Mouse (Mus musculus): ENCODE results near the gene Irs1. TPM values are rescaled to one million over a fixed set of nuclear protein-coding genes. Genes with fewer than 3 reads are reported as not detected.
A peak's percentile ranks its signal among the peaks of the same experiment; 100 is the strongest.

Irs1 gene
- polyA plus RNA-seq, 1 experiment from 2014 or later, result 11.9 TPM

GRCm38 (mm10) chr1:82262331-82262730 lies 28.9 kb downstream of the Irs1 start:
- Histone ChIP-seq H3K9me3 (ENCODE audit: control insufficient read depth, low read length) (no peaks in the 10 kb centered on the region), H3K27me3 (ENCODE audit: control insufficient read depth, insufficient read depth, low read depth, low read length) (no peaks in the 10 kb centered on the region), H3K36me3 (ENCODE audit: control insufficient read depth, insufficient read depth, low read length) (peaks cover 2% of the 10 kb centered on the region; the same call in 1 of the 2 replicates), H3K4me3 (ENCODE audit: low read length) (no peak overlapping the region), H3K4me2 (ENCODE audit: low read depth, low read length) (no peak overlapping the region), H3K9ac (ENCODE audit: low read length) (no peak overlapping the region), H3K27ac (ENCODE audit: low read length) (no peak overlapping the region), H3K4me1 (replicated peaks; ENCODE audit: control insufficient read depth, insufficient read depth, low read length) (peaks cover 11% of the 10 kb centered on the region; the same call in 1 of the 2 replicates)
- 83% methylated on average over 1 of the region's 1 CpGs for WGBS
- no peak for ATAC-seq (ENCODE audit: low read depth)

- 82% methylated on average over 5 of the region's 5 CpGs for whole genome bisulfite sequencing
- Histone ChIP-seq H3K9ac (ENCODE audit: low read length) (no peak overlapping the region), H3K4me1 (replicated peaks; ENCODE audit: control insufficient read depth, insufficient read depth, low read length) (peaks cover 11% of the 10 kb centered on the region; the same call in 1 of the 2 replicates), H3K9me3 (ENCODE audit: control insufficient read depth, low read length) (no peaks in the 10 kb centered on the region), H3K27me3 (ENCODE audit: control insufficient read depth, insufficient read depth, low read depth, low read length) (no peaks in the 10 kb centered on the region), H3K4me2 (ENCODE audit: low read depth, low read length) (no peak overlapping the region), H3K4me3 (ENCODE audit: low read length) (no peak overlapping the region), H3K36me3 (ENCODE audit: control insufficient read depth, insufficient read depth, low read length) (peaks cover 2% of the 10 kb centered on the region; the same call in 1 of the 2 replicates), H3K27ac (ENCODE audit: low read length) (no peak overlapping the region)
- ATAC-seq (ENCODE audit: low read depth), result no peak
Measured at GRCm38 (mm10) chr1:82261638-82262037, 29.6 kb downstream of the Irs1 start.

GRCm38 (mm10) chr1:82261053-82261618 lies 30.1 kb downstream of the Irs1 start:
- H3K9ac ChIP-seq (ENCODE audit: low read length), result no peak overlapping the region
- no peaks in the 10 kb centered on the region for H3K9me3 ChIP-seq (ENCODE audit: control insufficient read depth, low read length)
- no peak for ATAC-seq (ENCODE audit: low read depth)
- H3K36me3 ChIP-seq (ENCODE audit: control insufficient read depth, insufficient read depth, low read length), result peaks cover 1% of the 10 kb centered on the region; the same call in 1 of the 2 replicates
- WGBS, result 60% methylated on average over 9 of the region's 9 CpGs
- no peak overlapping the region for H3K4me3 ChIP-seq (ENCODE audit: low read length)
- no peak overlapping the region for H3K4me2 ChIP-seq (ENCODE audit: low read depth, low read length)
- no peak overlapping the region for H3K27ac ChIP-seq (ENCODE audit: low read length)
- peaks cover 11% of the 10 kb centered on the region; the same call in 1 of the 2 replicates for H3K4me1 ChIP-seq (replicated peaks; ENCODE audit: control insufficient read depth, insufficient read depth, low read length)
- H3K27me3 ChIP-seq (ENCODE audit: control insufficient read depth, insufficient read depth, low read depth, low read length), result no peaks in the 10 kb centered on the region

GRCm38 (mm10) chr1:82260055-82260454 lies 31.2 kb downstream of the Irs1 start:
- Histone ChIP-seq H3K9ac (ENCODE audit: low read length) (no peak overlapping the region), H3K36me3 (ENCODE audit: control insufficient read depth, insufficient read depth, low read length) (no peaks in the 10 kb centered on the region), H3K4me3 (ENCODE audit: low read length) (no peak overlapping the region), H3K27ac (ENCODE audit: low read length) (no peak overlapping the region), H3K9me3 (ENCODE audit: control insufficient read depth, low read length) (no peaks in the 10 kb centered on the region), H3K4me2 (ENCODE audit: low read depth, low read length) (no peak overlapping the region), H3K4me1 (replicated peaks; ENCODE audit: control insufficient read depth, insufficient read depth, low read length) (peaks cover 11% of the 10 kb centered on the region; the same call in 1 of the 2 replicates), H3K27me3 (ENCODE audit: control insufficient read depth, insufficient read depth, low read depth, low read length) (no peaks in the 10 kb centered on the region)
- 56% methylated on average over 3 of the region's 3 CpGs for WGBS
- no peak for ATAC-seq (ENCODE audit: low read depth)

GRCm38 (mm10) chr1:82258331-82258730 lies 32.9 kb downstream of the Irs1 start:
- Histone ChIP-seq H3K36me3 (ENCODE audit: control insufficient read depth, insufficient read depth, low read length) (0 out of 2 replicates have a peak, but pooled peaks cover 2% of the 10 kb centered on the region), H3K9me3 (ENCODE audit: control insufficient read depth, low read length) (no peaks in the 10 kb centered on the region), H3K9ac (ENCODE audit: low read length) (no peak overlapping the region), H3K4me1 (replicated peaks; ENCODE audit: control insufficient read depth, insufficient read depth, low read length) (peaks cover 17% of the 10 kb centered on the region; the same call in 1 of the 2 replicates), H3K27me3 (ENCODE audit: control insufficient read depth, insufficient read depth, low read depth, low read length) (no peaks in the 10 kb centered on the region), H3K4me3 (ENCODE audit: low read length) (no peak overlapping the region), H3K27ac (ENCODE audit: low read length) (no peak overlapping the region), H3K4me2 (ENCODE audit: low read depth, low read length) (no peak overlapping the region)
- WGBS, result 46% methylated on average over 7 of the region's 7 CpGs
- ATAC-seq (ENCODE audit: low read depth), result no peak

- Histone ChIP-seq H3K9ac (ENCODE audit: low read length) (no peak overlapping the region), H3K27ac (ENCODE audit: low read length) (no peak overlapping the region), H3K27me3 (ENCODE audit: control insufficient read depth, insufficient read depth, low read depth, low read length) (no peaks in the 10 kb centered on the region), H3K36me3 (ENCODE audit: control insufficient read depth, insufficient read depth, low read length) (0 out of 2 replicates have a peak, but pooled peaks cover 2% of the 10 kb centered on the region), H3K4me2 (ENCODE audit: low read depth, low read length) (no peak overlapping the region), H3K4me1 (replicated peaks; ENCODE audit: control insufficient read depth, insufficient read depth, low read length) (peaks cover 18% of the 10 kb centered on the region; the same call in 1 of the 2 replicates), H3K4me3 (ENCODE audit: low read length) (no peak overlapping the region), H3K9me3 (ENCODE audit: control insufficient read depth, low read length) (no peaks in the 10 kb centered on the region)
- WGBS, result 44% methylated on average over 5 of the region's 5 CpGs
- ATAC-seq (ENCODE audit: low read depth), result peak; percentile 51; the same call in 1 of the 2 replicates
Measured at GRCm38 (mm10) chr1:82257457-82257856, 33.8 kb downstream of the Irs1 start.

GRCm38 (mm10) chr1:82253789-82254445 lies 37.3 kb downstream of the Irs1 start:
- Histone ChIP-seq H3K36me3 (ENCODE audit: control insufficient read depth, insufficient read depth, low read length) (0 out of 2 replicates have a peak, but pooled peaks cover 2% of the 10 kb centered on the region), H3K4me1 (replicated peaks; ENCODE audit: control insufficient read depth, insufficient read depth, low read length) (peaks cover 16% of the 10 kb centered on the region; the same call in 1 of the 2 replicates), H3K27ac (ENCODE audit: low read length) (no peak overlapping the region), H3K9ac (ENCODE audit: low read length) (no peak overlapping the region), H3K27me3 (ENCODE audit: control insufficient read depth, insufficient read depth, low read depth, low read length) (no peaks in the 10 kb centered on the region), H3K4me3 (ENCODE audit: low read length) (no peak overlapping the region), H3K4me2 (ENCODE audit: low read depth, low read length) (no peak overlapping the region), H3K9me3 (ENCODE audit: control insufficient read depth, low read length) (no peaks in the 10 kb centered on the region)
- peak; percentile 67 for ATAC-seq (ENCODE audit: low read depth)
- 54% methylated on average over 9 of the region's 9 CpGs for WGBS

- H3K9me3 ChIP-seq (ENCODE audit: control insufficient read depth, low read length), result no peaks in the 10 kb centered on the region
- 0 out of 2 replicates have a peak, but pooled peaks have one; percentile 21 for ATAC-seq (ENCODE audit: low read depth)
- H3K4me2 ChIP-seq (ENCODE audit: low read depth, low read length), result no peak overlapping the region
- no peak overlapping the region for H3K4me3 ChIP-seq (ENCODE audit: low read length)
- 46% methylated on average over 10 of the region's 10 CpGs for WGBS
- H3K27ac ChIP-seq (ENCODE audit: low read length), result no peak overlapping the region
- no peaks in the 10 kb centered on the region for H3K36me3 ChIP-seq (ENCODE audit: control insufficient read depth, insufficient read depth, low read length)
- H3K27me3 ChIP-seq (ENCODE audit: control insufficient read depth, insufficient read depth, low read depth, low read length), result no peaks in the 10 kb centered on the region
- peaks cover 5% of the 10 kb centered on the region for H3K4me1 ChIP-seq (replicated peaks; ENCODE audit: control insufficient read depth, insufficient read depth, low read length)
- H3K9ac ChIP-seq (ENCODE audit: low read length), result no peak overlapping the region
Measured at GRCm38 (mm10) chr1:82247221-82247951, 43.8 kb downstream of the Irs1 start.

- Histone ChIP-seq H3K4me3 (ENCODE audit: low read length) (no peak overlapping the region), H3K27me3 (ENCODE audit: control insufficient read depth, insufficient read depth, low read depth, low read length) (no peaks in the 10 kb centered on the region), H3K4me2 (ENCODE audit: low read depth, low read length) (no peak overlapping the region), H3K9ac (ENCODE audit: low read length) (no peak overlapping the region), H3K36me3 (ENCODE audit: control insufficient read depth, insufficient read depth, low read length) (no peaks in the 10 kb centered on the region), H3K4me1 (replicated peaks; ENCODE audit: control insufficient read depth, insufficient read depth, low read length) (peaks cover 12% of the 10 kb centered on the region), H3K27ac (ENCODE audit: low read length) (no peak overlapping the region), H3K9me3 (ENCODE audit: control insufficient read depth, low read length) (no peaks in the 10 kb centered on the region)
- WGBS, result 69% methylated on average over 5 of the region's 5 CpGs
- no peak for ATAC-seq (ENCODE audit: low read depth)
Measured at GRCm38 (mm10) chr1:82245002-82245401, 46.2 kb downstream of the Irs1 start.

Data from lung, embryonic 16.5 days (tissue).